Mouse (Mus musculus) embryonic fibroblast, embryonic 13.5 days (primary cell): ENCODE measurements around the gene Nars2.

Experiments
- CTCF ChIP-seq: IDR thresholded peaks from 2 replicates; pipeline ENCODE4 v1.5.1; 2011; ENCODE audit warnings: mild to moderate bottlenecking, control low read depth, low read length, moderate library complexity, borderline replicate concordance; ENCODE audit not compliant: insufficient read depth
- POLR2A ChIP-seq: IDR thresholded peaks from 2 replicates; pipeline ENCODE4 v1.6.1; 2011; ENCODE audit warnings: low read depth, mild to moderate bottlenecking, control low read depth, low read length, moderate library complexity

DNA sequence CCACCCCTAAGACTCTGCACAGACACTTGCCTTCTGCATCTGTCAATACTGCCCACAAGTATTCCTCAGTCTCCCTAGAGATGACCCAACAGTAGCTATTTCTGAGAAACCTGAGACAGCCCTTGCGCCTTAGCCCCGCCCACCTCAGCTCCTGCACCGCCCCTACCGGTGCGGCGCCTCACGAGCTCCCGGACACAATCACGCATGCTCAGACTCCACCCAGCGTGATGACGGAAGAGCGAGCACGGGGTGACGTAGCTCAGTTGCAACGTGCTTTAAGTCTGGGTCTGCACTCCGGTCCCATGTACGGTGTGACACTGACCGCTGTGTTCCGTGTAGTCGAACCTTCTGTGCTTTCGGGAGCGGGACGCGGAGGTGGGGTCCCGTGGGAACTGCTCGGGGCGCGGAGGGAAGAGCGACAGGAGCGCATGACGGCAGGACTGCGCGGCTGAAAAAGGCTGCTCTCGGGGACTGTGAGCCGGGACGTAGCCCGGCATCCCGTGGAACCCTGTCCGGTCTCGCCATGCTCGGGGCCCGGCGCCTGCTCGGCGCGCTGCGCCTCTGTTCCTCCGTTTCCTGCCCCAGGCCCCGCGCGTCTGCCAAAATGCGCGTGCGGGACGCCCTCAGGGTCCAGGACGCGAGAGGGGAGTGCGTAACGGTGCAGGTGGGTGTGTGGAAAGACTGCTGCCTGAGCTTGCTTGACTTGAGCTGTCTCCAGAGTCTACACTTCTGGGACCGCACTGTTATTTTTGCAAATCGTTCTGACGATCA is at the start of gene Nars2:
- TF ChIP-seq CTCF (no peak), POLR2A (peak; percentile 100)
